Mouse (Mus musculus) CH12.LX (cell line): ENCODE measurements around the gene Dtnb. TPM values are rescaled to one million over a fixed set of nuclear protein-coding genes. Genes with fewer than 3 reads are reported as not detected.

Experiments used
- DNase-seq: peaks from one replicate; pipeline ENCODE4 v3.0.0-alpha.2; 2013; ENCODE audit errors: extremely low read depth
- H3K27ac ChIP-seq: 2 replicates; pipeline ENCODE4 v1.5.1; 2012; ENCODE audit warnings: low read depth, mild to moderate bottlenecking, control low read depth, moderate library complexity; ENCODE audit not compliant: insufficient read depth
- H3K27me3 ChIP-seq: replicated peaks from 2 replicates; pipeline ENCODE3; 2012; ENCODE audit warnings: inconsistent platforms
- H3K36me3 ChIP-seq, 2 experiments: replicated peaks in 1 of 2; 2 replicates each; pipeline versions ENCODE3 to v1.6.1; 2012; ENCODE audit warnings: inconsistent platforms in 1 of 2, low read length in 1 of 2, mild to moderate bottlenecking in 1 of 2, mixed read lengths in 1 of 2, moderate library complexity in 1 of 2; ENCODE audit not compliant: control insufficient read depth in 1 of 2, insufficient read depth in 1 of 2
- H3K4me1 ChIP-seq, 2 experiments: 2 replicates each; pipeline ENCODE4 v1.6.1; 2012; ENCODE audit warnings: inconsistent platforms in 1 of 2, moderate library complexity in 1 of 2; ENCODE audit not compliant: insufficient read depth in 2 of 2, control insufficient read depth in 1 of 2
- H3K4me2 ChIP-seq: 2 replicates; pipeline ENCODE4 v1.6.1; 2012; ENCODE audit warnings: low read depth, mild to moderate bottlenecking, control low read depth; ENCODE audit not compliant: poor library complexity, insufficient read depth, severe bottlenecking
- H3K4me3 ChIP-seq, 3 experiments: fragments of 150-350 bp in 1 of 3; sonication (generic) in 1 of 3; replicated peaks in 1 of 3; 2 replicates each; pipeline versions ENCODE3 to v1.5.1; 2011 to 2012; ENCODE audit warnings: low read depth in 2 of 3, low read length in 2 of 3, mild to moderate bottlenecking in 2 of 3, moderate library complexity in 2 of 3, control low read depth in 1 of 3, improper control_type of control experiment in 1 of 3, inconsistent platforms in 1 of 3, mixed read lengths in 1 of 3; ENCODE audit not compliant: poor library complexity in 1 of 3
- H3K79me2 ChIP-seq: replicated peaks from 2 replicates; pipeline ENCODE4 v1.6.1; 2012; ENCODE audit warnings: mild to moderate bottlenecking, moderate library complexity; ENCODE audit not compliant: control insufficient read depth, poor library complexity, insufficient read depth, severe bottlenecking; ENCODE audit errors: extremely low read depth
- H3K9ac ChIP-seq: 2 replicates; pipeline ENCODE4 v1.6.1; 2012; ENCODE audit warnings: low read depth, mild to moderate bottlenecking, control low read depth, moderate library complexity; ENCODE audit not compliant: insufficient read depth
- H3K9me3 ChIP-seq: replicated peaks from 2 replicates; pipeline ENCODE3; 2012; ENCODE audit warnings: low read length, inconsistent platforms, mixed read lengths
- BHLHE40 ChIP-seq: IDR thresholded peaks from 2 replicates; pipeline ENCODE4 v1.6.1; 2011; ENCODE audit warnings: mild to moderate bottlenecking, low read depth, low read length, improper control_type of control experiment
- CHD1 ChIP-seq: IDR thresholded peaks from 2 replicates; pipeline ENCODE4 v1.6.1; 2012; ENCODE audit warnings: low read depth, low read length, improper control_type of control experiment, inconsistent platforms
- CHD2 ChIP-seq: IDR thresholded peaks from 2 replicates; pipeline ENCODE4 v1.6.1; 2011; ENCODE audit warnings: low read length, improper control_type of control experiment
- E2F4 ChIP-seq: IDR thresholded peaks from 2 replicates; pipeline ENCODE4 v1.6.1; 2011; ENCODE audit warnings: low read depth, low read length, improper control_type of control experiment; ENCODE audit not compliant: insufficient replicate concordance
- ELF1 ChIP-seq: IDR thresholded peaks from 2 replicates; pipeline ENCODE4 v1.6.1; 2014; ENCODE audit warnings: low read depth, mild to moderate bottlenecking, inconsistent platforms, low read length, improper control_type of control experiment
- ETS1 ChIP-seq: conservative IDR thresholded peaks from 2 replicates; pipeline ENCODE4 v1.6.1; 2012; ENCODE audit warnings: low read depth, mild to moderate bottlenecking, inconsistent platforms, low read length, improper control_type of control experiment, moderate library complexity
- HCFC1 ChIP-seq: IDR thresholded peaks from 2 replicates; pipeline ENCODE4 v1.6.1; 2012; ENCODE audit warnings: low read depth, mild to moderate bottlenecking, inconsistent platforms, low read length, improper control_type of control experiment
- IRF4 ChIP-seq: IDR thresholded peaks from 2 replicates; pipeline ENCODE4 v1.6.1; 2014; ENCODE audit warnings: low read depth, mild to moderate bottlenecking, inconsistent platforms, low read length, improper control_type of control experiment
- JUN ChIP-seq: IDR thresholded peaks from 2 replicates; pipeline ENCODE4 v1.6.1; 2011; ENCODE audit warnings: low read depth, mild to moderate bottlenecking, low read length, improper control_type of control experiment, moderate library complexity; ENCODE audit not compliant: insufficient read depth
- KAT2A ChIP-seq: IDR thresholded peaks from 2 replicates; pipeline ENCODE4 v1.6.1; 2012; ENCODE audit warnings: low read length, improper control_type of control experiment, inconsistent platforms; ENCODE audit not compliant: insufficient replicate concordance
- MAX ChIP-seq: IDR thresholded peaks from 2 replicates; pipeline ENCODE4 v1.6.1; 2011; ENCODE audit warnings: low read length, improper control_type of control experiment
- NRF1 ChIP-seq: IDR thresholded peaks from 2 replicates; pipeline ENCODE4 v1.6.1; 2014; ENCODE audit warnings: low read depth, mild to moderate bottlenecking, inconsistent platforms, low read length, improper control_type of control experiment, moderate library complexity
- PAX5 ChIP-seq: IDR thresholded peaks from 2 replicates; pipeline ENCODE4 v1.6.1; 2012; ENCODE audit warnings: low read length, inconsistent platforms, mixed read lengths
- POLR2A ChIP-seq: IDR thresholded peaks from 2 replicates; pipeline ENCODE4 v1.6.1; 2011; ENCODE audit warnings: low read depth, mild to moderate bottlenecking, improper control_type of control experiment, low read length
- SIN3A ChIP-seq: IDR thresholded peaks from 2 replicates; pipeline ENCODE4 v1.6.1; 2012; ENCODE audit warnings: low read length, improper control_type of control experiment, inconsistent platforms
- SMC3 ChIP-seq: IDR thresholded peaks from 2 replicates; pipeline ENCODE4 v1.6.1; 2011; ENCODE audit warnings: low read depth, low read length, improper control_type of control experiment
- TBP ChIP-seq: conservative IDR thresholded peaks from 2 replicates; pipeline ENCODE4 v1.6.1; 2011; ENCODE audit warnings: low read depth, low read length, improper control_type of control experiment
- TCF12 ChIP-seq: IDR thresholded peaks from 2 replicates; pipeline ENCODE4 v1.6.1; 2014; ENCODE audit warnings: low read depth, mild to moderate bottlenecking, inconsistent platforms, low read length, improper control_type of control experiment
- UBTF ChIP-seq: IDR thresholded peaks from 2 replicates; pipeline ENCODE4 v1.6.1; 2012; ENCODE audit warnings: low read depth, mild to moderate bottlenecking, inconsistent platforms, low read length, improper control_type of control experiment, moderate library complexity
- USF1 ChIP-seq: IDR thresholded peaks from 2 replicates; pipeline ENCODE4 v1.6.1; 2014; ENCODE audit warnings: low read depth, mild to moderate bottlenecking, inconsistent platforms, low read length, improper control_type of control experiment
- ZC3H11A ChIP-seq: IDR thresholded peaks from 2 replicates; pipeline ENCODE4 v1.6.1; 2012; ENCODE audit warnings: low read depth, mild to moderate bottlenecking, inconsistent platforms, low read length, improper control_type of control experiment
- ZKSCAN1 ChIP-seq: IDR thresholded peaks from 2 replicates; pipeline ENCODE4 v1.6.1; 2012; ENCODE audit warnings: low read depth, inconsistent platforms, low read length, improper control_type of control experiment, borderline replicate concordance
- ZNF384 ChIP-seq: IDR thresholded peaks from 2 replicates; pipeline ENCODE4 v1.6.1; 2012; ENCODE audit warnings: low read depth, low read length, improper control_type of control experiment, inconsistent platforms
- dilution Hi-C: fragments of 300-500 bp; cut with MboI; formaldehyde crosslinking; loops from 2 replicates; pipeline ENCODE4 v1.14.3; 2020; ENCODE audit warnings: low sequenced_read_pairs; ENCODE audit not compliant: extremely low pct_unique_long_range_greater_than_20kb, extremely low pct_ligation_motif_present
- in situ Hi-C: fragments of 300-500 bp; cut with MboI; formaldehyde crosslinking; loops from 3 replicates; pipeline ENCODE4 v1.14.3; 2019; ENCODE audit warnings: low sequenced_read_pairs, low pct_ligation_motif_present, low pct_unique_long_range_greater_than_20kb, mixed read lengths
- polyA plus RNA-seq: library from polyadenylated mRNA; unstranded; fragments of >175 nt; gene quantifications from 2 replicates; pipeline ENCODE4 v1.2.1, GENCODE M21; 2012; ENCODE audit warnings: low read depth; ENCODE audit not compliant: insufficient read length
- total RNA-seq, 2 experiments: library from RNA; depleted of rRNA; stranded (reverse); fragments of 300-350 nt in 1 of 2; fragments of >200 nt in 1 of 2; gene quantifications; 2 replicates each; pipeline ENCODE4 v1.2.3; 2012 to 2014

The Dtnb gene
- total and polyA plus RNA-seq, 3 experiments, result 8.1 to 26.0 (median 17.4) TPM

DNA sequence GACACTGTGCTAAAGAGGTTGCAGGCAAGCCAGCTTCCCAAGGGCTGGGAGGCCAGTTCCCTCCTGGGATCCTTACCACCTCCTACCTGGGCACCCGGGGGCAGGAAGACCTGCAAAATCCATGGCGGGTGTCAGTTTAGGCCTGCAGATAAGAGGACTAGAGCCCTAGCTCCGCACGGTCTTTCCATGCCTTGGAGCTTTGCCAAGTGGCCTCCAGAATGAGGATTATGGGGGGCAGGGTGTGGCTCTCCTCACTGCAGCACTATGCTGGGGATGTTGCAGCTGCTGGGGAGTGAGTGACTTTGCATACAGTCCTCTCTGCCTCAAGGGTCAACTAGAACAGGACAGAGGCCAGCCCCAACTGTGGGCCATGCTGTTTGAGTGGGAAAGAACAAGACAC is 247.7 kb downstream of the Dtnb start:
- Histone ChIP-seq H3K4me3 (no peak overlapping the region), H3K4me2 (no peak overlapping the region), H3K4me1 (peaks cover 15 to 53% of the 10 kb centered on the region in 2 experiments), H3K27me3 (no peaks in the 10 kb centered on the region), H3K27ac (no peak overlapping the region), H3K9ac (no peak overlapping the region), H3K9me3 (no peaks in the 10 kb centered on the region), H3K79me2 (no peaks in the 10 kb centered on the region; the same call in 1 of the 2 replicates), H3K36me3 (peaks cover 2 to 53% of the 10 kb centered on the region in 2 experiments)
- TF ChIP-seq MAX (no peak), CHD2 (no peak), NRF1 (no peak), KAT2A (no peak), ZC3H11A (no peak), TCF12 (no peak), ETS1 (no peak), POLR2A (no peak), JUN (no peak), ZKSCAN1 (no peak), TBP (no peak), UBTF (no peak), PAX5 (no peak)
- no peak for DNase-seq
- in situ Hi-C loops (no loop called here), dilution Hi-C loops (no loop called here)

DNA sequence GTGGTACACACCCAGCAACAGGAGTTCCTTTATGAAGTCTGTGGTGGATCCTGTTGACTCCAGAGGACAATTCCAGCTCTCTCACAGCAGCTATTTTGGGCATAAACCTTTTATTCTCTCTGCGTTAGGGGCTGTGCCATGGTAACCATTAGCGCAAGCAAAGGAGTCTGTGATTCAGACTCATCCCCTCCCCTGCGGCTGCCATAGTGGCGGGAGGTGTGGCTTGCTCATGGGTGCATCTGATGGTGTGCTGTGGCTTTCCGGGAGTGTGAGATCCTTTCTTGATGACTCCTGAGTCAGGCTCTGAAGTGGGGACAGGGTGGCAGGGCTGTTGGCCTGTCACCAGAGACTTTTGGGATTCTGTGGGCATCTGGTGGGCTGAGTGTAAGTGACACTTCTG is 251.2 kb downstream of the Dtnb start:
- peaks cover 0 to 30% of the 10 kb centered on the region in 2 experiments for H3K36me3 ChIP-seq
- H3K27ac ChIP-seq, result no peak overlapping the region
- no peak for TF ChIP-seq USF1
- no peak for TF ChIP-seq ZNF384
- TF ChIP-seq ZKSCAN1, result no peak
- no peak for TF ChIP-seq E2F4
- no peak for TF ChIP-seq SIN3A
- no peak for TF ChIP-seq ELF1
- no peak for TF ChIP-seq CHD2
- no peak for TF ChIP-seq TCF12
- no peak for TF ChIP-seq MAX
- no peak for TF ChIP-seq BHLHE40
- no peak for TF ChIP-seq SMC3
- no peak for TF ChIP-seq TBP
- no peak for TF ChIP-seq KAT2A
- no peak for TF ChIP-seq IRF4
- no peak for TF ChIP-seq CHD1
- no peak for TF ChIP-seq HCFC1
- dilution Hi-C loops (no loop called here), in situ Hi-C loops (no loop called here)
- DNase-seq, result no peak
- peaks cover 18 to 75% of the 10 kb centered on the region in 2 experiments for H3K4me1 ChIP-seq
- no peaks in the 10 kb centered on the region; the same call in 1 of the 2 replicates for H3K79me2 ChIP-seq
- no peaks in the 10 kb centered on the region for H3K9me3 ChIP-seq
- no peak overlapping the region for H3K4me2 ChIP-seq
- H3K27me3 ChIP-seq, result no peaks in the 10 kb centered on the region
- no peak overlapping the region for H3K9ac ChIP-seq
- H3K4me3 ChIP-seq, result no peak overlapping the region
